Mouse (Mus musculus): Measurements from ENCODE around the gene Gbgt1.

GRCm38 (mm10) chr2:28532938-28533771, 36.5 kb downstream of the Gbgt1 start:
- TF ChIP-seq CTCF (IDR thresholded peaks at IDR 0.05 in 2 of 3, conservative IDR thresholded peaks at IDR 0.05 in 1 of 3; ENCODE audit: control insufficient read depth in 1 of 3, insufficient read depth in 1 of 3, low read depth in 2 of 3, low read length in 3 of 3, poor library complexity in 1 of 3, severe bottlenecking in 1 of 3) (no peak), MEF2A (IDR thresholded peaks at IDR 0.05; ENCODE audit: extremely low read depth, insufficient replicate concordance, low read depth, low read length, poor library complexity, severe bottlenecking) (no peak)

Measured in MEL (cell line).